Mouse (Mus musculus) T-helper 2 cell (primary cell): ENCODE results near the gene Map2.

ENCODE experiments used
- in situ Hi-C: fragments of 300-600 bp; cut with MboI, MseI; formaldehyde crosslinking; loops from one replicate; pipeline ENCODE4 v1.15.1; 2025; ENCODE audit warnings: high pct_unique_total_duplicates

Gene Map2

GRCm38 (mm10) chr1:66292121-66292881, 117.2 kb downstream of the Map2 start:
- in situ Hi-C loops, result no loop called here

GRCm38 (mm10) chr1:66299376-66299775, 124.3 kb downstream of the Map2 start:
- in situ Hi-C loops, result no loop called here

DNA sequence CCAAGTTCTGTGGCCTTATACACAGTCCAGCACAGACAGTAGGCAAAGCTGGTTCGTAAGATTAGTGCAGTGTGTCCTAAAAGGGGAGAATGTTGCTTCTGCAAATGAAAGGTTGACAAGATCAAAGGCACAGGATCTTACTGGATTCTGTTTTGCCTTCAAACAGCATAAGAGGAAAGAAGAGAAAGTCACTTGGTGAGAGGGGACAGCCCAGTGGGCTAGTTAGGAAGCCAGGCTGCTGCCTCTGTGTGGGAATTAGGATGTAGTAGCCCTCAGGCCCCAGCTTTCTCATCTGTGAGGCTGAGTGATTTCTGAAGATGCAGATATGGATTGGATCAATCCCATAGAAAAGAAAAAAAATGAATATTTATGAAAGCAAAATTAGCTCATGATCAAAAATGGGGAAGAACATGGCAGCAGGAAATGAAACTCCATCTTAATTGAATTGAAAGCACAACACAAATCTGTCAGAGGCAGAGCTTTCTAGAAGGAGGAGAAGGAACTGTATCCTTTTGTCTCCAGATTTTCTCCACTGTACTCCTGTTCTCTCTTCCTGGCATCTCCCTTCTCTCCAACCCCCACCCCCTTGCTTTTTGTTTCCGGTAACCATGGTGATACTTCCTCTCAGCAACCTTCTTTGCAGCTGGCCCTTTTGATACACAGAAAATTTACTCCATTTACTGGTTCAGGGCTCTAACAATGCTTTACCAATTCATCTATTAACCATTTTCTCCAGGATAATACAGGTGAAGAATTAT, 145.5 kb downstream of the Map2 start:
- in situ Hi-C loops, result no loop called here

DNA sequence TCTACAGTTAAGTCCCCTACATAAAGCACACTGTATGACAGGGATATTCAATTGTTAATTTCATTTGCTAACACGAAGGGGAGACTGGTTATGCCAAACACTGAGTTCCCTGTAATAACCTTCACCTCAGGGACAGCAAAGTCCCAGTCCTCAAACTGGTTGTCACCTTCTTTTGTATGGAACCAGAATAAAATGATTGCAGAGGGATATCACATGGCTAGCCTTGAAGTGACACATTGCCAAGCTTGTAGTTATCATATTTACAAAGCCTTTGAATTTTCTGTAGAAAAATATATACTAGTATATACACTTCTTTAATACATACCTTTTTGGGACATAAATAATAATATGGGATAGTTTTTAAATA, 146.0 kb downstream of the Map2 start:
- in situ Hi-C loops, result no loop called here

DNA sequence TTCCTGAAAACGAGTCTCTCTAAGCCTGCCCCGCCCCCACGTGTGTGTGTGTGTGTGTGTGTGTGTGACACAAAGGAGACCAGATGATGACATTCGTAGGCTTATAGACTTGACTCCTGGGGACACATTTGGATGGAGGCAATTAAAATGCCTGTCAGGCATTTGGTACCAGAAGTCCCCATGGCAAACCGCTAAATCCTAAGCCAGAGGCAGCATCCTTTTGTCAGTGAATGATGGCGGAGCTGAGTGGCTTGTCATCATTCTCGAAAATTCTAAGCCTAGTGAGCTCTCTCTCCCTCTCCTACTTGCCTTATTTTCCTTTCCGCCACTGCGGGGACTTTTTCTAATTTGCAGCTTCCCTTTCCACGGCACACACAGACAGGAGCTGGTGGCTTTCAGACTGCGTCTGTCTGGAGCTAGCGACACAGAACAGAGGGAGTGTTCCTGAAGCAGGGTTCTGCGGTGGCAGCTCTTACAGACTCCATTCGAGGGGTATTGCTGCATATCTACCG, 146.6 kb downstream of the Map2 start:
- in situ Hi-C loops, result no loop called here

DNA sequence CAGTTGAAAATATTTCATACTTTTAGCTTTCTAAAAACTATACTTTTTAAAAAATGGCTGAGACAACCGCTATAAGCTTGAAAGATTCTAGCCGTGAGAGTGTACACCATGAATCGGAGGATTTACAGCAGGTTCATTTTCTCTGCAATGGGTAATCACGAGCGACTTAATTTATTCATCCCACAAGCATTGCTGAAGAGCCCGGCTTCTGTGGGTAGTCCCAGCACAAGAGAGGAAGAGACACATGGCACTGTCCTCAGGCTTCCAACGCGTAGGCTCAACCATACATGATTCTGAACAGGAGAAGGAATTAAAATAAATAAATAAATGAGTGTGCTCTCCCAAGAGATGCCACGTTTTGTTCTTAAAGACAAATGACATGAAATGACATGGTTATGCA, 148.4 kb downstream of the Map2 start:
- in situ Hi-C loops, result no loop called here

GRCm38 (mm10) chr1:66324951-66325350, 149.9 kb downstream of the Map2 start:
- in situ Hi-C loops, result no loop called here

- in situ Hi-C loops, result no loop called here
Observed at GRCm38 (mm10) chr1:66328996-66329395, 153.9 kb downstream of the Map2 start.

DNA sequence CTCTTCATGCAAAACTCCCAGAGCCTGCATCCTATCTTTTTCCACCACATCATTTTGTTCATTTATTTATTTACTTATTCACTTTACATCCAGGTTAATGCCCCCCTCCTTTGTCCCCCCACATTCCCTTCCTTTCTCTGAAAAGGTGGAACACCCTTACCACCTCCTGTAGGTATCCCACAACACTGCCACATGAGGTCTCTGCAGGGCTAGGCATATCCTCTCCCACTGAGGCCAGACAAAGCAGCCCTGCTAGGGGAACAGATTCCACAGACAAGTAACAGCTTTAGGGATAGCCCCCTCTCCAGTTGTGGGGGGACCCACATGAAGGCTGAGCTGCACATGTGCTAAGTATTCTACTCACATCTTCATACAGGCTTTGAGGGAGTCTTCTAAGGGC, 154.5 kb downstream of the Map2 start:
- in situ Hi-C loops, result no loop called here

DNA sequence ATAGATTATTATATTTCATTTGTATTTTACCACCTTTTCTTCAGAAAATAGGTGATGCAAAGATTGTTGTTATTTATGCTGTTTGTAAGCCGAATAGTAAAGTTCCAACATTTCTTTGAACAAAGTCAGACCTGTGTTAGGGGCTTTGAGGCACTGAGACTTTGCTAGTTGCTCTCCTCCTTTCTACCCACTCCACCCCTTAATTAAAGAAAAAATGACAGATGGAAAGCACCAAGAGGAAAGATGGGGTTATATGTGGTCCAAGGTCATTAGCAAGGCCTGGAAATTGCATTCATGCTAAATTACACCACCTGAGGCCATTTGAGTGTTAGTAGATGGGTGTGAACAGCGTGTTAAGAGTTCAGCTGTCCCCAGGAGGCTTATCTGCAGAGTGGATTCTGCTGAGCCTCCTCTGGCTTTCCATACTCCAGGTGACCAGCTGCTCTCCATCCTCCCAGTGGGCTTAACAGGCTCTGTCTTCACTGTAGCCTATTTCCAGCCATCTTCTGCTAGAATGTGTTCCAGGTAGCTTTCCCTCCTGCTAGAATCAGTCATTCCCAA, 160.7 kb downstream of the Map2 start:
- in situ Hi-C loops, result no loop called here

DNA sequence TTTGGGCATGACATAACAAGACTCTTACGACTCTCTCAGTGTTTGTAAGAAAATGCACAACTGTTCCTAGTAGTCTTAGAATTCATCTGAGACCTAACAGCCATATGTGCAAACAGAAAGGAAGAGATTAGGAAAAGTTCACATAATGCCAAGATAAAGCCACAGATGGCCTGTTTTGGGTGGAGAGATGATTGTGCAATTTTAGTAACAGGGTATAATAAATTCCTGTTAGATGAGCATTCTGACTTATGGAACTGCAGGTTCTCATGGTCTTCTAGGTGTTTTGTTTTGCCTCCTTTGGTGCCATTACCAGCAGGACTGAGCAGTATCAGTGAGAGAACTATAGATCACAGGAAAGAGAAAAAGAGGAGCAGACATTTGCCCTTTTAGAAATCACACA, 164.1 kb downstream of the Map2 start:
- in situ Hi-C loops, result no loop called here

- in situ Hi-C loops, result no loop called here
Observed at GRCm38 (mm10) chr1:66348404-66349165, 173.5 kb downstream of the Map2 start.

- in situ Hi-C loops, result no loop called here
Observed at GRCm38 (mm10) chr1:66349166-66349835, 174.2 kb downstream of the Map2 start.

- in situ Hi-C loops, result no loop called here
Observed at GRCm38 (mm10) chr1:66351366-66351765, 176.3 kb downstream of the Map2 start.

DNA sequence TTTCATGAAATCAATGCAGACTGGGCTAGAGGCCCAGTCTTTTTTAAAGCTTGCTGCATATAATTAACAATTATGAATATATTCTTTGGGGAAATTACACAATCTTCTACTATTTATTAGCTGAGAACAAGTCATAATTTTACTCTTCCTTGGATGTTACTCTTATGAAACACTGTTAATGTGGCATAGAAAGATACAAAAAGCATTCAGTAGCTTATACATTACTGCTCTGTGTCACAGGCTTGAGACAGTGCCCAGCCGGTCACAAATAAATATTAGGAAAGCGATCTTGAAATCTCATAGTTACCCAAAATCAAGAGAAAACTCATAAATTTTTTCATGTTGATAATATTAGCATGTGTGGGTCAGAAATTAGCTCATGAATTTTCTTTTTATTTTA, 186.7 kb downstream of the Map2 start:
- in situ Hi-C loops, result no loop called here

DNA sequence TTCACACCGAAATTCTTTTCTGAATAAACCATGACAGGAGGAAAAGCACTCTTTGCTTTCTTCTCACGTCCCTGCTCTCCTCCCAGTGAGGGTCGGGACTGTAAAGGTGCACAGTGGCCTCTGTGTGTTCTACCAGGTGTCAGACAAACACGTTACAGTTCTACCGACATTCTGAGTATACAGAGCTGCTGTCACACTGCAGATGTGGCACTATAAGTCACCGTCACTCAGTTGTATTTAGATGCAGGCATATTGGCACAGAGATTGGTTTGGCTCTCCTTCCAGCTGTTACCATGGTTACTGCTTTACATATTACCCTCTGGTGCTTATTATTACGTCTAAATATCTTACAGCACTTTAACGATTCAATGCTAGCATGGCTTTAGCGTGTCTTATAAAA, 188.2 kb downstream of the Map2 start:
- in situ Hi-C loops, result no loop called here

DNA sequence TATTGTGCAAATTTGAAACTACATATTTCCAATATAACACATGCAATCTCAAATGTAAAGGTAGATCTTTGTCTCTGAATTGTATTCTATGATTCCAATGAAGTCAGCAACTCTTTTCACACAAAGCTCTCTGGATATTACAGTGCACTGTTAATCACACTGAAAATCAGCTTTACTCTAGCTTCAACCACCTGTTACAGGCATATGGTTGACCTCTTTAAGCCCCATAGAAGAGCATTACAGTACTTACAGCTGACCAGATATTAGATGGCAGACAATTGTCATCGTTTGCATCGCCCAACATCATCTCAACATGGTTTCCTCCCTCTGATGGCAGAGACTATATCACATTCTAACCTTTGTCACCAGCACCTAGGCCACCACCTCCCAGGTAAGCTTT, 189.3 kb downstream of the Map2 start:
- in situ Hi-C loops, result no loop called here

DNA sequence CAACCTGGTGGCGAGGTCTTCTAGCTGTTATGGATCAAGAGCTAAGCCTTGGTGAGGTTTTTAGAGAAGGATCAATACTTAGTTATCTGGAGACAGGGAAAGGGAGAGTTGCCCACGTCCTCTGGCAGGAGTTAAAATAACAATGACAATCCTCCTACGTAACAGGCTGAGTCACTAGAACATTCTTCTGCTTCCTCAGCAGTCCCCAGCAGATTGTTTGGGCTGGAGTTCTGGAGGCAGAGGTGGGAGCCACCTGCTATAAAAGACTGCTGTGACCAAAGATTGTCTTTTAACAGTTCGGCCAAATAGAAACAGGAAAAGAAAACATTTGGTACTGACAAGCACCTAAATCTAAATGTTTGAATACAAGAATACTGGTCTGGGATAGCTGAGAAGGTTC, 190.5 kb downstream of the Map2 start:
- in situ Hi-C loops, result no loop called here

DNA sequence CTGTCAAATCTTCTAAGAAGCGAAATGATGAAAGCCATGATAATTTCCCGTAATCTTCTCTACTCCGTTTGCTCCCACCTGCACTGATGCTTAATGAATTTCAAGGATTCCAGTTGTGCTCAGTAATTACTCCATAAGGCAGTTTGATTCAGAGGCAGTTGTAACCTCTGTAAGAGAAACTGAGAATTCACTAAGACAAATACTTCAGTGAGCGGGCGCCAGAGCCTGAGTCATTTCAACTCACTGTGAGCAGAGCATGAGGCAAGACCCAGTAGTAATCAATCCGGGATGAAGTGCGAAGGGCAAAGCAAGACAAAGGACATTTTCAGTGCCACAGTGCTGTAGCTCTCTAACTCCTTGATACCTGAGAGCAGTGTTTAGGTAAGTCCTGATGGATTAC, 194.4 kb downstream of the Map2 start:
- in situ Hi-C loops, result no loop called here

GRCm38 (mm10) chr1:66371371-66371770, 196.3 kb downstream of the Map2 start:
- in situ Hi-C loops, result no loop called here

GRCm38 (mm10) chr1:66386321-66386720, 211.2 kb downstream of the Map2 start:
- in situ Hi-C loops, result no loop called here
